Mouse (Mus musculus) left cerebral cortex, adult 6 months (tissue): ENCODE data around the gene Gm3336. TPM values are rescaled to one million over a fixed set of nuclear protein-coding genes. Genes with fewer than 3 reads are reported as not detected.

Source experiments
- long read RNA-seq, 2 experiments: library from polyadenylated mRNA; unstranded; transcript quantifications; one replicate each; pipeline ENCODE4 v2.0.0; 2019 to 2020
- polyA plus RNA-seq: library from polyadenylated mRNA; unstranded; fragments of <200 nt; fragmentation: Nextera tagmentation; gene quantifications from 2 replicates; pipeline ENCODE4 v1.2.3, GENCODE M21; 2021

Gm3336 gene
- 0.19 and 0.25 TPM in 2 replicates for polyA plus RNA-seq
- long read RNA-seq, experiment 1, result 0 reads
- long read RNA-seq, experiment 2, result 0 reads

GRCm38 (mm10) chr8:70718297-70718696 is at the start of gene Gm3336:
Gene Gm3336 (plus strand): TSS chr8:70718543.

GRCm38 (mm10) chr8:70673079-70673856 is 45.1 kb upstream of the Gm3336 start, which contains the start of gene Lsm4:
Gene Lsm4 (plus strand): TSS chr8:70673248.

GRCm38 (mm10) chr8:70698310-70699109 is 19.8 kb upstream of the Gm3336 start, which contains the start of gene Jund:
Gene Jund (plus strand): TSS chr8:70698949.

GRCm38 (mm10) chr8:70703287-70703686 is 15.1 kb upstream of the Gm3336 start, which contains the start of gene Iqcn:
Gene Iqcn (plus strand): TSS chr8:70703457.

GRCm38 (mm10) chr8:70723486-70724210 is 5.3 kb downstream of the Gm3336 start, which contains the start of gene Pde4c:
Gene Pde4c (plus strand): TSS chr8:70723720.

GRCm38 (mm10) chr8:70754043-70754870 is 35.9 kb downstream of the Gm3336 start, which contains the start of gene Rab3a:
Gene Rab3a (plus strand): TSS chr8:70754679.

GRCm38 (mm10) chr8:70760775-70761406 is 42.5 kb downstream of the Gm3336 start, which contains the start of gene Mpv17l2:
Gene Mpv17l2 (minus strand): TSS chr8:70760946.

Other genes with a start within 250 kb of the Gm3336 start
- gene Klhl26, start 241.6 kb upstream of the Gm3336 start, polyA plus RNA-seq, result 30.8 and 37.7 TPM in 2 replicates
- 550 and 567 TPM in 2 replicates for gene Tmem59l, start 231.2 kb upstream of the Gm3336 start, polyA plus RNA-seq
- 0.81 and 2.0 TPM in 2 replicates for gene Crlf1, start 225.4 kb upstream of the Gm3336 start, polyA plus RNA-seq
- 347 and 396 TPM in 2 replicates for gene Rex1bd, start 211.8 kb upstream of the Gm3336 start, polyA plus RNA-seq
- 3,921 and 4,944 TPM in 2 replicates for gene Uba52, start 207.7 kb upstream of the Gm3336 start, polyA plus RNA-seq
- 287 and 603 TPM in 2 replicates for gene Fkbp8, start 190.8 kb upstream of the Gm3336 start, polyA plus RNA-seq
- gene Kxd1, start 190.6 kb upstream of the Gm3336 start, polyA plus RNA-seq, result 73.8 and 77.6 TPM in 2 replicates
- gene Ell, start 179.1 kb upstream of the Gm3336 start, polyA plus RNA-seq, result 3.9 and 9.1 TPM in 2 replicates
- 36.5 and 38.4 TPM in 2 replicates for gene Isyna1, start 124.2 kb upstream of the Gm3336 start, polyA plus RNA-seq
- 88.8 and 293 TPM in 2 replicates for gene Ssbp4, start 109.7 kb upstream of the Gm3336 start, polyA plus RNA-seq
- 0.72 and 1.7 TPM in 2 replicates for gene Lrrc25, start 102.4 kb upstream of the Gm3336 start, polyA plus RNA-seq
- 0.23 TPM in 1 of 2 replicates, not detected in the other for gene Gdf15, start 86.1 kb upstream of the Gm3336 start, polyA plus RNA-seq
- gene Pgpep1, start 58.2 kb upstream of the Gm3336 start, polyA plus RNA-seq, result 11.0 and 11.5 TPM in 2 replicates
- 222 and 248 TPM in 2 replicates for gene Lsm4, start 45.3 kb upstream of the Gm3336 start, polyA plus RNA-seq
- gene Jund, start 19.6 kb upstream of the Gm3336 start, polyA plus RNA-seq, result 5.3 and 148 TPM in 2 replicates
- gene Iqcn, start 15.1 kb upstream of the Gm3336 start, polyA plus RNA-seq, result 0.03 TPM in 1 of 2 replicates, not detected in the other
- 0.18 and 0.60 TPM in 2 replicates for gene Pde4c, start 5.2 kb downstream of the Gm3336 start, polyA plus RNA-seq
- gene Rab3a, start 36.1 kb downstream of the Gm3336 start, polyA plus RNA-seq, result 895 and 1,300 TPM in 2 replicates
- 100 and 108 TPM in 2 replicates for gene Mpv17l2, start 42.4 kb downstream of the Gm3336 start, polyA plus RNA-seq
- gene Pik3r2, start 58.2 kb downstream of the Gm3336 start, polyA plus RNA-seq, result 82.0 and 99.2 TPM in 2 replicates
- gene Mast3, start 86.5 kb downstream of the Gm3336 start, polyA plus RNA-seq, result 66.9 and 129 TPM in 2 replicates
- 0.14 and 0.27 TPM in 2 replicates for gene Il12rb1, start 89.9 kb downstream of the Gm3336 start, polyA plus RNA-seq
- 9.4 and 9.7 TPM in 2 replicates for gene Arrdc2, start 121.2 kb downstream of the Gm3336 start, polyA plus RNA-seq
- gene Kcnn1, start 144.7 kb downstream of the Gm3336 start, polyA plus RNA-seq, result 12.4 and 13.0 TPM in 2 replicates
- gene Ccdc124, start 155.4 kb downstream of the Gm3336 start, polyA plus RNA-seq, result 140 and 167 TPM in 2 replicates
- 16.6 and 17.9 TPM in 2 replicates for gene Slc5a5, start 174.2 kb downstream of the Gm3336 start, polyA plus RNA-seq
- gene Rpl18a, start 178.9 kb downstream of the Gm3336 start, polyA plus RNA-seq, result 3,531 and 4,437 TPM in 2 replicates
- 18.1 and 27.3 TPM in 2 replicates for gene Map1s, start 187.4 kb downstream of the Gm3336 start, polyA plus RNA-seq